22 mouse cellular contexts compared by ENCODE assay signal in genomic region chr4:63067822-63068221, GRCm38 (mm10).
DNase-seq lines count a peak whose midpoint lies in the region; ATAC-seq and TF ChIP-seq lines count a peak whose summit lies in the region.
"Had no signal": no experiment of that assay in that cellular context is flagged by ENCODE, and none has a peak within 500 bp of the region (broad histone marks: within the 10 kb centered on the region; RNA-seq: fewer than 3 reads in every experiment).

No protein-coding gene starts in this region.

- H3K4me1 ChIP-seq in ES-E14 (ENCODE audit: control insufficient read depth in 2 of 2, insufficient read depth in 2 of 2, low read length in 2 of 2, poor library complexity in 1 of 2), result no peaks in the 10 kb centered on the region
- peaks cover 49% of the 10 kb centered on the region for H3K4me1 ChIP-seq in kidney, adult 2 months (ENCODE audit: control insufficient read depth, insufficient read depth, low read length)
- peaks cover 60% of the 10 kb centered on the region for H3K4me1 ChIP-seq in kidney, postnatal 0 days (replicated peaks; ENCODE audit: insufficient read depth, low read length)
- peaks cover 20% of the 10 kb centered on the region for H3K4me1 ChIP-seq in heart, embryonic 11.5 days (ENCODE audit: control insufficient read depth, insufficient read depth, low read length)
- H3K4me1 ChIP-seq: forebrain, embryonic 15.5 days; hindbrain, embryonic 15.5 days; megakaryocyte, embryonic 14.5 days had no signal

- TF ChIP-seq CTCF in kidney, adult 2 months (conservative IDR thresholded peaks at IDR 0.05; ENCODE audit: insufficient read depth, insufficient read length, low read depth, low read length), result no peak
- TF ChIP-seq CTCF in kidney, postnatal 0 days (IDR thresholded peaks at IDR 0.05; ENCODE audit: low read depth), result no peak

- H3K9me3 ChIP-seq in ES-E14 (ENCODE audit: control insufficient read depth, insufficient read depth, low read depth, low read length), result no peaks in the 10 kb centered on the region
- H3K9me3 ChIP-seq in kidney, postnatal 0 days (replicated peaks; ENCODE audit: low read length), result no peaks in the 10 kb centered on the region
- no peaks in the 10 kb centered on the region for H3K9me3 ChIP-seq in heart, embryonic 11.5 days (replicated peaks; ENCODE audit: control insufficient read depth, low read length)
- H3K9me3 ChIP-seq: embryonic facial prominence, embryonic 15.5 days; forebrain, embryonic 15.5 days; hindbrain, embryonic 15.5 days; intestine, embryonic 15.5 days; midbrain, embryonic 15.5 days; neural tube, embryonic 13.5 days had no signal

- peak overlapping the region; percentile 19; the same call in 1 of the 2 replicates for H3K27ac ChIP-seq in ES-E14 (ENCODE audit: insufficient read depth, low read depth, low read length, poor library complexity, severe bottlenecking)
- H3K27ac ChIP-seq in kidney, adult 2 months (ENCODE audit: insufficient read depth, low read depth, low read length), result peak overlapping the region; percentile 90
- H3K27ac ChIP-seq in kidney, postnatal 0 days, result peak overlapping the region; percentile 82
- H3K27ac ChIP-seq in heart, embryonic 11.5 days (ENCODE audit: low read depth, low read length), result no peak overlapping the region
- H3K27ac ChIP-seq: embryonic facial prominence, embryonic 15.5 days; forebrain, embryonic 15.5 days; hindbrain, embryonic 15.5 days; intestine, embryonic 15.5 days; layer of hippocampus, adult 2 months; midbrain, embryonic 15.5 days; neural tube, embryonic 13.5 days had no signal

- H3K4me3 ChIP-seq in ES-E14 (ENCODE audit: insufficient read depth in 1 of 2, low read depth in 1 of 2, low read length in 2 of 2, poor library complexity in 1 of 2, severe bottlenecking in 1 of 2), result no peak overlapping the region
- H3K4me3 ChIP-seq in kidney, adult 2 months (ENCODE audit: insufficient read depth, low read depth, low read length), result no peak overlapping the region
- H3K4me3 ChIP-seq in kidney, postnatal 0 days (replicated peaks; ENCODE audit: low read depth, low read length), result no peak overlapping the region
- no peak overlapping the region for H3K4me3 ChIP-seq in heart, embryonic 11.5 days (ENCODE audit: low read depth, low read length)
- H3K4me3 ChIP-seq: embryonic facial prominence, embryonic 15.5 days; forebrain, embryonic 15.5 days; hindbrain, embryonic 15.5 days; intestine, embryonic 15.5 days; layer of hippocampus, adult 2 months; megakaryocyte, embryonic 14.5 days; midbrain, embryonic 15.5 days; neural tube, embryonic 13.5 days had no signal

- in situ Hi-C loops in ES-E14 (cut with MboI; ENCODE audit: low sequenced_read_pairs in 2 of 2, unreplicated experiment in 2 of 2), result no loop called here

- H3K9ac ChIP-seq in ES-E14 (ENCODE audit: insufficient read depth, low read depth, low read length, poor library complexity, severe bottlenecking), result no peak overlapping the region
- no peak overlapping the region for H3K9ac ChIP-seq in kidney, postnatal 0 days (ENCODE audit: low read depth, low read length)
- H3K9ac ChIP-seq in heart, embryonic 11.5 days (ENCODE audit: low read depth, low read length), result no peak overlapping the region
- H3K9ac ChIP-seq: embryonic facial prominence, embryonic 15.5 days; forebrain, embryonic 15.5 days; hindbrain, embryonic 15.5 days; intestine, embryonic 15.5 days; midbrain, embryonic 15.5 days; neural tube, embryonic 13.5 days had no signal

- 33% methylated on average over 6 of the region's 6 CpGs for WGBS in kidney, adult 2 months
- WGBS in kidney, postnatal 0 days, result 37% methylated on average over 6 of the region's 6 CpGs
- WGBS in heart, embryonic 11.5 days (ENCODE audit: insufficient replicate concordance), result 70% methylated on average over 6 of the region's 6 CpGs

- no peak for DNase-seq in frontal cortex, adult 2 months (ENCODE audit: extremely low spot score in 1 of 2, low spot score in 1 of 2)
- no peak for DNase-seq in ES-E14 (ENCODE audit: low read depth, low spot score)
- DNase-seq in kidney, adult 2 months, result peak; percentile 76
- DNase-seq in kidney, postnatal 0 days (ENCODE audit: low spot score), result peak; percentile 38
- DNase-seq in lung, adult 18-20 months, result no peak
- no peak for DNase-seq in urinary bladder, adult 2 months (ENCODE audit: low spot score)
- DNase-seq: cerebellum, adult 11 months; cerebellum, adult 9-11 months; gastrocnemius, postnatal 36 days; layer of hippocampus, postnatal 36 days; lung, adult 2 months; right cerebral cortex, postnatal 4 days had no signal

- H3K4me2 ChIP-seq in kidney, postnatal 0 days (ENCODE audit: low read length), result peak overlapping the region; percentile 6; the same call in 1 of the 2 replicates
- H3K4me2 ChIP-seq in heart, embryonic 11.5 days, result no peak overlapping the region
- H3K4me2 ChIP-seq: embryonic facial prominence, embryonic 15.5 days; forebrain, embryonic 15.5 days; hindbrain, embryonic 15.5 days; intestine, embryonic 15.5 days; midbrain, embryonic 15.5 days; neural tube, embryonic 13.5 days had no signal

- no peaks in the 10 kb centered on the region for H3K36me3 ChIP-seq in ES-E14 (ENCODE audit: control insufficient read depth, insufficient read depth, low read length, poor library complexity, severe bottlenecking)
- no peaks in the 10 kb centered on the region for H3K36me3 ChIP-seq in kidney, adult 2 months (ENCODE audit: control insufficient read depth, insufficient read depth, low read length)
- H3K36me3 ChIP-seq in kidney, postnatal 0 days (ENCODE audit: insufficient read depth, low read length), result no peaks in the 10 kb centered on the region
- no peaks in the 10 kb centered on the region for H3K36me3 ChIP-seq in heart, embryonic 11.5 days (ENCODE audit: control insufficient read depth, insufficient read depth, low read length)
- H3K36me3 ChIP-seq: forebrain, embryonic 15.5 days; hindbrain, embryonic 15.5 days; intestine, embryonic 15.5 days; midbrain, embryonic 15.5 days had no signal

- peak; percentile 34 for ATAC-seq in frontal cortex, adult (ENCODE audit: low TSS enrichment)
- ATAC-seq in kidney, postnatal 0 days (replicated peaks; ENCODE audit: low FRiP score, low read depth), result no peak; the same call in 1 of the 2 replicates
- ATAC-seq in heart, embryonic 11.5 days (replicated peaks; ENCODE audit: insufficient number of reproducible peaks, low FRiP score, low TSS enrichment), result no peak
- ATAC-seq: forebrain, embryonic 15.5 days; intestine, embryonic 15.5 days; midbrain, embryonic 15.5 days had no signal

- TF ChIP-seq POLR2A in kidney, adult 2 months (IDR thresholded peaks at IDR 0.05; ENCODE audit: low read depth, low read length), result no peak

- no peaks in the 10 kb centered on the region for H3K27me3 ChIP-seq in kidney, adult 2 months (replicated peaks; ENCODE audit: control insufficient read depth, insufficient read depth, low read length)
- H3K27me3 ChIP-seq in kidney, postnatal 0 days (ENCODE audit: insufficient read depth, low read length), result no peaks in the 10 kb centered on the region
- H3K27me3 ChIP-seq in heart, embryonic 11.5 days (ENCODE audit: control insufficient read depth, insufficient read depth, low read length), result no peaks in the 10 kb centered on the region
- H3K27me3 ChIP-seq: embryonic facial prominence, embryonic 15.5 days; forebrain, embryonic 15.5 days; hindbrain, embryonic 15.5 days; intestine, embryonic 15.5 days; midbrain, embryonic 15.5 days; neural tube, embryonic 13.5 days had no signal

TF ChIP-seq in ES-E14, 5 proteins besides CTCF, POLR2A, EP300 and RAD21:
- TF ChIP-seq HCFC1 (IDR thresholded peaks at IDR 0.05; ENCODE audit: borderline replicate concordance, insufficient read depth, low read length) (no peak), ZC3H11A (IDR thresholded peaks at IDR 0.05; ENCODE audit: borderline replicate concordance, low read depth, low read length) (no peak), CHD2 (IDR thresholded peaks at IDR 0.05; ENCODE audit: low read depth, low read length) (no peak), MAFK (IDR thresholded peaks at IDR 0.05; ENCODE audit: insufficient read depth, low read depth, low read length) (no peak), ZNF384 (IDR thresholded peaks at IDR 0.05; ENCODE audit: low read depth, low read length) (no peak)

Comparison
In these comparisons a context has a peak if more than half of its experiments do, and no peak if none do; other contexts are left out.
1. DNase-seq: peak in kidney, adult 2 months (single experiment) and kidney, postnatal 0 days (single experiment); none in frontal cortex, adult 2 months (0 of 2), ES-E14 (single experiment), lung, adult 18-20 months (0 of 2) and urinary bladder, adult 2 months (single experiment).